Mouse (Mus musculus) hindbrain, embryonic 13.5 days (tissue): ENCODE measurements around the gene Pam. TPM values are rescaled to one million over a fixed set of nuclear protein-coding genes. Genes with fewer than 3 reads are reported as not detected.
A peak's percentile ranks its signal among the peaks of the same experiment; 100 is the strongest.

ENCODE experiments used
- ATAC-seq: fragments of 200-750 bp; cut with Nextera tagmentation; 2 replicates; pipeline ENCODE4 v1.8.0; 2017; ENCODE audit warnings: moderate TSS enrichment; ENCODE audit not compliant: low FRiP score
- H3K27ac ChIP-seq: fragments of 300-500 bp; sonication (generic); 2 replicates; pipeline ENCODE4 v1.5.1; 2015; ENCODE audit warnings: inconsistent platforms, mild to moderate bottlenecking, moderate library complexity
- H3K27me3 ChIP-seq: fragments of 300-500 bp; sonication (generic); 2 replicates; pipeline ENCODE4 v1.6.1; 2015; ENCODE audit warnings: mild to moderate bottlenecking, inconsistent platforms
- H3K36me3 ChIP-seq: fragments of 300-500 bp; sonication (generic); 2 replicates; pipeline ENCODE4 v1.6.1; 2015; ENCODE audit warnings: mild to moderate bottlenecking, inconsistent platforms
- H3K4me1 ChIP-seq: fragments of 300-500 bp; sonication (generic); replicated peaks from 2 replicates; pipeline ENCODE4 v1.6.1; 2015; ENCODE audit warnings: inconsistent platforms
- H3K4me2 ChIP-seq: fragments of 300-500 bp; sonication (generic); 2 replicates; pipeline ENCODE4 v1.6.1; 2015; ENCODE audit warnings: inconsistent platforms, mild to moderate bottlenecking, moderate library complexity
- H3K4me3 ChIP-seq: fragments of 300-500 bp; sonication (generic); 2 replicates; pipeline ENCODE4 v1.5.1; 2015; ENCODE audit warnings: mild to moderate bottlenecking, inconsistent platforms
- H3K9ac ChIP-seq: fragments of 300-500 bp; sonication (generic); 2 replicates; pipeline ENCODE4 v1.6.1; 2015; ENCODE audit warnings: mild to moderate bottlenecking, inconsistent platforms
- H3K9me3 ChIP-seq: fragments of 300-500 bp; sonication (generic); 2 replicates; pipeline ENCODE4 v1.6.1; 2016; ENCODE audit warnings: inconsistent platforms
- WGBS: fragments of 180-500 bp; shearing (Covaris S2); methylation state at CpG from one replicate; pipeline ENCODE4 v1.1.7; 2015; 5-methylcytosine and 5-hydroxymethylcytosine counted together
- polyA plus RNA-seq: library from polyadenylated mRNA; unstranded; fragments of >200 nt; fragmentation: Nextera tagmentation; extraction: Ambion mirVana; gene quantifications from 2 replicates; pipeline ENCODE4 v1.2.1, GENCODE M21; 2015

Pam gene
- polyA plus RNA-seq, 1 experiment from 2014 or later, result 35.3 TPM

DNA sequence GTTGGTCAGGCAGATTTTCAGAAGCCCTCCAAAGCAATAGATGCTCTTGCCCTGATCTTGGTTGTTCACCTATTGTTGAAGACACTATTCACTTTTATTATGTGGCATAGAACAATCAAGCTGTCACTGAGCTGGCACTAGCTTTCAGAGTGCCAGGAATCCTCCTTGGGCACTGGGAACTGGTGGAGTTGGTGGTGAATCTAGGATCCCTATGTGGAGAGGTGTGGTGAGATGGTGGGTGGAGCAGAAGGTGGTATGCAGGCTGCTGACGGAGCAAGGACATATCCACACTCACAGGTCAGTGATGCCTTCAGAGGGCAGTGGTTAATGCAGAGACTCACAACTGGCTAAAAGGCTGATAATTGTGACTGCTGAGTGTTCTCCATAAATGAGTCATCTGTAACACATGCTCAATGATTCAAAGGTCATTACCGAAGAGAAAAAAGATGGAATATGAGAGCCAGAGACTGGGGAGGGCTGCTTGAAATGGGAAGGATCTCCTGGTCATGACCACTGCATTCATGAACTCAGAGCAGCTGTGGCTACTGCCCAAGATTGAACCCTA lies 221.9 kb downstream of the Pam start:
- Histone ChIP-seq H3K27me3 (no peaks in the 10 kb centered on the region), H3K9ac (no peak overlapping the region), H3K36me3 (peaks cover 6% of the 10 kb centered on the region; the same call in 1 of the 2 replicates), H3K27ac (no peak overlapping the region), H3K4me2 (no peak overlapping the region), H3K4me3 (no peak overlapping the region), H3K9me3 (no peaks in the 10 kb centered on the region), H3K4me1 (no peaks in the 10 kb centered on the region)
- 91% methylated on average over 2 of the region's 2 CpGs for WGBS
- ATAC-seq, result no peak

DNA sequence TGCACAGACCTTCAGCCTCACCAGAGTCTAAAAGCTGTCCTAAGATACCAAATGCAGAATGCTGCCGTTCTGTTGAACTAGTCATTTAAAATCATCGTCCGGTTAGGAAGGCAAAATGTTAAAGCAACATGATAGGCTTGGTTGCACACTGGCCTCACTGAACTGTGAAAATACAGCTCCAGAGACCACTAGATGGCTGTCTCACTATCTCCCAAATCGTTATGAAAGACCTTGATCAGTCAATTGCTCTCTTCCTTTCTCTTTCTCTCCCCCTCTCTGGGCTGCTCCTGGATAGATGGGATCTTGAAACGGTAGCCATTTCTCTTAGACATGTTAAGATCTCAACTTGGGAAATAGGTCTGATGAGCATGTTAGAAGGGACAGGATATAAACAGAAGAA lies 223.0 kb downstream of the Pam start:
- 52% methylated on average over 5 of the region's 5 CpGs for WGBS
- H3K4me2 ChIP-seq, result no peak overlapping the region
- H3K4me1 ChIP-seq, result no peaks in the 10 kb centered on the region
- no peak overlapping the region for H3K4me3 ChIP-seq
- H3K9ac ChIP-seq, result no peak overlapping the region
- H3K9me3 ChIP-seq, result no peaks in the 10 kb centered on the region
- H3K27me3 ChIP-seq, result no peaks in the 10 kb centered on the region
- H3K36me3 ChIP-seq, result peaks cover 6% of the 10 kb centered on the region; the same call in 1 of the 2 replicates
- no peak for ATAC-seq
- H3K27ac ChIP-seq, result no peak overlapping the region

DNA sequence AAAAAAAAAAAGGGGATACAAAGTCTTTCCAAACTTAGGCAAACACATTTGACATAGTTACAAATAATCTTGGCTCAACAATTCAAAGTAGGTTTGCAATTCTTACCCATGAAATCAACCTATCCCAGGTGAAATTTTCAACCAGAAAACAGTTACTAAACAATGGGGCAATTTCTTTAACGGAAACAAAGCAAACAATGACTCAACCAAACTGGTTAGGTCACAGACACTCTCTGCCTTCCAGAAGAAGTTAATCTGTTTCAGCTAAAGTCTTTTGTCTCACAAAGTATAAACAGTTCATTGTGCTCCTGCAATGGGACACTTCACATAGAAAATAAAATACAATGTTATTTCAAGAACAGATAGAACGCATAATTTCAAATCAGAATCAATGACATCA lies 223.4 kb downstream of the Pam start:
- Histone ChIP-seq H3K36me3 (peaks cover 6% of the 10 kb centered on the region; the same call in 1 of the 2 replicates), H3K9me3 (no peaks in the 10 kb centered on the region), H3K9ac (no peak overlapping the region), H3K4me1 (no peaks in the 10 kb centered on the region), H3K4me3 (no peak overlapping the region), H3K4me2 (no peak overlapping the region), H3K27ac (no peak overlapping the region), H3K27me3 (no peaks in the 10 kb centered on the region)
- ATAC-seq, result no peak
- 84% methylated on average over 2 of the region's 2 CpGs for WGBS

DNA sequence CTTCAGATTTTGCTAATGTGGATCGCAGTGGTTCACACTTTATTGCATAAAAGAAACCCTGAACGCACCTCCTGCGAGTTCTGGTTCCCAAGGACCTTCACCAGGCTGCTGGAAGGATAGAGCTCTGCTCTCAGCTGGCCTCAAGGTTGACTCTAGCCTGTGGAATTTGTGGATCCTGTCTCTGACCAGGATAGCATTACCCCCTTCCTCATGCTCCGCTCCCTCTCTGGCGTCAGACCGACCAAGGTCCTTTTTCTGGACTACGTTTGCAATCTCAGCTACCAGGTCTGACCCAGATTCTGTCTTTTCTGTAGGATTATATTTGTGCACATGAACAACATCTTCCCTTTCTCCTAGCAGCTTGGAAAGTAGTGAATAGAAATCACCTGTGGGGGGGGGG lies 231.3 kb downstream of the Pam start:
- H3K9me3 ChIP-seq, result no peaks in the 10 kb centered on the region
- WGBS, result 91% methylated on average over 7 of the region's 7 CpGs
- peaks cover 17% of the 10 kb centered on the region for H3K4me1 ChIP-seq
- H3K27me3 ChIP-seq, result no peaks in the 10 kb centered on the region
- H3K9ac ChIP-seq, result no peak overlapping the region
- peak overlapping the region; percentile 13; the same call in 1 of the 2 replicates for H3K27ac ChIP-seq
- no peak overlapping the region for H3K4me2 ChIP-seq
- no peak overlapping the region for H3K4me3 ChIP-seq
- H3K36me3 ChIP-seq, result no peaks in the 10 kb centered on the region
- ATAC-seq, result no peak

DNA sequence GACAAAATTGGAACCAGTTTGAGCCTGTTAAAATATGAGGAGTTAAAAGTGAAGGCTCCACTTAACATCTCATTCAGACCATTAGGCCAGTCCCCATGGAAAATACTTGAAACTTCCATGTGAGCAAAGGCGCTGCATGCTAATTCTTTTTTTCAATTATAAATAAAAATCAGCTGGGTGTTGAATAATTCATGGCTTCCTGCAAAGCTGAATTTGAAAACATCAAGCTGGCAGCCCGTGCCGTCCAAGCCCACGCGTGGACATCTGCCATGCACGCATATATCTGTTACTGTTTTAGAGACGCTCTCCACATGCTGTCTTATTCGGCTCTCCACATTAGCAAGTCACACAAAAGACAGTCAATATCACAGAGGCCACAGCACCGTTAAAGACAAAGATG lies 232.3 kb downstream of the Pam start:
- ATAC-seq, result peak; percentile 88
- H3K36me3 ChIP-seq, result no peaks in the 10 kb centered on the region
- H3K9me3 ChIP-seq, result no peaks in the 10 kb centered on the region
- H3K27me3 ChIP-seq, result no peaks in the 10 kb centered on the region
- no peak overlapping the region for H3K4me3 ChIP-seq
- H3K27ac ChIP-seq, result peak overlapping the region; percentile 75
- H3K9ac ChIP-seq, result no peak overlapping the region
- 19% methylated on average over 9 of the region's 9 CpGs for WGBS
- H3K4me2 ChIP-seq, result peak overlapping the region; percentile 13; the same call in 1 of the 2 replicates
- H3K4me1 ChIP-seq, result peaks cover 17% of the 10 kb centered on the region

DNA sequence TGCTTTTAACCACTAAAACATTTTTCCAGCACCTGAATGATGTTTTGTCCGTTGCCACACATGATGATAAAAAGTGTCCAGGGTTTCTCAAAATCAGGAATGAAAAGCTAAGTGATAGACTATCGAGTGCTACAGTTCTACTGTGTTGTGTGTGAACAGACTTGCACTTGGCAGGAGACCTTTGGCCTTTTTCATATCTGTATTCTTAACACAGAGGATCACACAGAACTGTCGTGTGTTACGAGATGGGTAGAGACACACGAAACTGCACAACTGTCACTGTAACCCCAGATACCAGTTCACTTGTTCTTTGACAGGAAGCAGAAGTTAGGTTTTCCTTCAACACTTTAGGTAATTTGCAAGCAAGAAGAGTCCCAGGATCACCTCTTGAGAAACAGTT lies 232.7 kb downstream of the Pam start:
- 0 out of 2 replicates have a peak, but pooled peaks have one; percentile 30 for ATAC-seq
- Histone ChIP-seq H3K4me3 (no peak overlapping the region), H3K27me3 (no peaks in the 10 kb centered on the region), H3K27ac (peak overlapping the region; percentile 75; the same call in 1 of the 2 replicates), H3K36me3 (no peaks in the 10 kb centered on the region), H3K9ac (no peak overlapping the region), H3K9me3 (no peaks in the 10 kb centered on the region), H3K4me1 (peaks cover 17% of the 10 kb centered on the region), H3K4me2 (peak overlapping the region; percentile 13; the same call in 1 of the 2 replicates)
- WGBS, result 68% methylated on average over 5 of the region's 5 CpGs

DNA sequence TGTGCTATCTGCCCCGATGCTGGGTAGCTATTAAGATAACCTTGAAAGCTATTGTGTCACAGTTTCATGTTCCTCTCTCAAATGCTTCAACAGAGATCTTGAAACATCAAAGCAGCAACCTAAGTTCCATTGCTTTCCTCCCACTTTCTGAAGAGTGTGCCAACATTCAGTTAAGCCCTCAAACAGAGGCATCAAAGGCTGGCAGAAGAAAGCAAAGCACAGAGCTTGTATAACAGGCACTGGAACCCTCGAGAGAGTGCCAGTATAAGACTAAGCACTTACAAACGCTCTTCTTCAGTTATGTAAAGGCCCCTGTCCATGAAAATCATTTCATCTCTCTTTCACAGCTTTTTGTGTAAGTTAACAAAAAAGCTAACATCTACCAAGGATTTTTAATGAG lies 241.2 kb downstream of the Pam start:
- no peak overlapping the region for H3K9ac ChIP-seq
- no peaks in the 10 kb centered on the region for H3K27me3 ChIP-seq
- no peak overlapping the region for H3K4me3 ChIP-seq
- H3K36me3 ChIP-seq, result no peaks in the 10 kb centered on the region
- no peak overlapping the region for H3K4me2 ChIP-seq
- WGBS, result 84% methylated on average over 3 of the region's 3 CpGs
- no peak overlapping the region for H3K27ac ChIP-seq
- ATAC-seq, result no peak
- 0 out of 2 replicates have a peak, but pooled peaks cover 3% of the 10 kb centered on the region for H3K4me1 ChIP-seq
- H3K9me3 ChIP-seq, result no peaks in the 10 kb centered on the region

DNA sequence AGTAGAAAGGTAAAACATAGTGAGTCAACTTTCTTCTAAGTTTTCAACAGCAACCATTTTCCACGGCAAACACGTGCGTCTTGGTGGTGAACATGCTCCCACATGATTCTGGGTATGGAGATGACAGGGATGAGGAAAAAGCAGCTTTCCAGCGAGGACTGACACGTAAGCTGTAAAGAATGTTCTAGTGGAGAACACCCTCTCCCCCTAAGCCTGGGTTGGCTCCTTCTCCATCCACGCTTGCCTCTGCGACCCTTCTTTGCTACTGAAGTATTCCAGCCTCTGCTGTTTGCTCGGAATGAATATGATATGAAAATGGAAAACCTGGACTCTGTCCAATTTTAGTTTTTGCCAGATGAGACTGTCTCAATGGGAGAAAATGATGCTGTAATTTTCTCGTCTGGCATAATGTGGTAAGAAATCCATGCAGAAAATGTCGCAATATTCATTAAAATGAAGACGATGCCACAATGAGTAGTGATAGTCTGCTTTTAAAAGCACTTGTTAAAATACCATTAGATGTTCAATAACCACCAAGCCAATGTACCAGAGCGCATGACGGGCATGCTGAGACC lies 243.8 kb downstream of the Pam start:
- Histone ChIP-seq H3K4me1 (peaks cover 18% of the 10 kb centered on the region), H3K4me2 (no peak overlapping the region), H3K36me3 (no peaks in the 10 kb centered on the region), H3K27ac (no peak overlapping the region), H3K9ac (no peak overlapping the region), H3K9me3 (no peaks in the 10 kb centered on the region), H3K27me3 (no peaks in the 10 kb centered on the region), H3K4me3 (no peak overlapping the region)
- 89% methylated on average over 13 of the region's 13 CpGs for WGBS
- ATAC-seq, result no peak

DNA sequence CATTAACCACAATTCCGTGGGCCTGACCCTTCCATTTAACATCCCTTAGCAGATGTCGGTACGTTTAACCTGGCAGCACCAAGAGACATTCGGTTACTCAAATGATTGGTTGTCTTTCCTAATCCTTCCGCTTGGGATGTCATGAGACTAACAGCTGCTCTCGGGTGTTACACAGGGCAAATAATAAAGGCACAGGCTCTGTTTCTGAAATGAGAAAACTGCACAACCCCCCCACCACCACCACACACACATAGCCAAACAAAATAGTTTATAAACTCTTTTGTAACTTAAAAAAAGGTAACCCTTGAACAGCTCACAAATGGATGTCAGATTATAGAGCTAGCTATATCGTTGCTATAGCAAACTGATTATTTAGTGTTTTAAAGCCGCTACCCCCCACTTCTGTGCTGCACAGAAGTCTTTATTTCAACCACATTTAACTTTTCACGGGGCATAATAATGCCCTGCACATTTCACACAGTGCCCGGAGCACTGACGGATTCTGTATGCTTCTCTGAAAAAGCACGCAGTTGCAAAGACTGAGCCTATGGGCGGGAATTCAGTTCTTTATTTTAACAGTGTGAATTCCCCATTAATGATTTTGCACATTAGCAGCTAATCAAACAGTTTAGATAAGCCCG lies 246.7 kb downstream of the Pam start:
- Histone ChIP-seq H3K27me3 (no peaks in the 10 kb centered on the region), H3K36me3 (0 out of 2 replicates have a peak, but pooled peaks cover 3% of the 10 kb centered on the region), H3K4me3 (no peak overlapping the region), H3K27ac (0 out of 2 replicates have a peak overlapping the region, but pooled peaks have one; percentile 35), H3K4me1 (peaks cover 18% of the 10 kb centered on the region), H3K9ac (no peak overlapping the region), H3K4me2 (peak overlapping the region; percentile 35), H3K9me3 (no peaks in the 10 kb centered on the region)
- 20% methylated on average over 14 of the region's 14 CpGs for WGBS
- ATAC-seq, result peak; percentile 85

DNA sequence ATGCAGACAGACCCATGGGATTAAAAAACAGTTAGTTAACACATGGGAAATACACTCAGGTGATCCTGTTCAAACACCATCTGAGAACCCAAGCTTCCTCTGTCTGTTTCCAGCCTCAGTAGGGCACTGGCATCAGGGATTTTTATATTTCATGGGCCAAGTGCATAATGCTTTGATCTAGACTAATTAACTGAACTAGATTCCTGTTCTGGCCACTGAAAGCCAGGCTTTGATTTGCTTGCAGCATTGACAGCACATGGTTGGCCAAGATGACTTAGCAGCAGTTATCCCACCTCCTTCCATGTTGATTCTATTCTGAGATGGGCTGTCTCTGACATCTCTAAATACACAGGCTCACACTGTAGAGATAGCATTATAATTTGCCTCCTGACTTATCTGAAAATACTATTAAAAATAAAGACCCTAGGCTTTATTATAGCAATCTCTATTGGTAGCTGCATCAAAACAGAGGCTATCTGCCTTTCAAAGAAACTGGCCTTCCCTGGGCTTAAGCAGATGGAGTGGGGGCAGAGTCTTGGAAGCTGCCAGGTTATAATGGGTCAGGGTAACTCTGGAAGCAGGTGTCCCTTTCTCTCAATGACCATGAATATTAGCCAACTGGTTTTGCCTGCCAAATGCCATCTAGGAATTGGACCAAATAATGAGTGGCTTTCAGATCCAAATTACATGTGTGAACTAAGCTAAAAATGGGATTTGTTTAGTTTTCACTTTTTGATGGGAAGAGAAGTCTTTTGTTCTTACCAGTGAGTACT lies 252.0 kb downstream of the Pam start:
- H3K4me3 ChIP-seq, result no peak overlapping the region
- 0 out of 2 replicates have a peak, but pooled peaks cover 3% of the 10 kb centered on the region for H3K36me3 ChIP-seq
- H3K27ac ChIP-seq, result no peak overlapping the region
- H3K4me2 ChIP-seq, result no peak overlapping the region
- H3K9me3 ChIP-seq, result no peaks in the 10 kb centered on the region
- H3K9ac ChIP-seq, result no peak overlapping the region
- ATAC-seq, result no peak
- H3K27me3 ChIP-seq, result no peaks in the 10 kb centered on the region
- peaks cover 7% of the 10 kb centered on the region for H3K4me1 ChIP-seq

DNA sequence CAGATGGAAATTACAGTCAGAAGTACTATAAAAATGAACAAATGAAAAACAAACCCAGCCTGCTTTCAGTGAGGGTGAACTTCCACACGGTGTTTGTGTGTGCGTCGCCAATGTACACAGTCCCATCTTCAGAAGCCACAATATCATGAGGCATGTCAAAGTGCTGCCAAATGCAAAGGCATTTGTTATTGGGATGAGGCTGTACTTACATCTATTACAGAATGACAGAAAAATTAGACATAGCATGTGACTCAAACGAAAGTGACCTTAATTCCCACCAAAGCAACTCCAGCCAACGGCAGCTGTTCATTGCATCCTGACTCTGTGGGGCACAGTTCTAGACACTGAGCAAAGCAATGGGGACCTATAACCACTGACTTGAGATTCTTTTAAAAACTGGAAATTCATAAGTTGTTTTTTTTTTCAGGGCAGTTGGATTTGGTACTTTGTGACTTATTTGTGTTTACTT lies 261.1 kb downstream of the Pam start:
- no peak overlapping the region for H3K4me3 ChIP-seq
- no peaks in the 10 kb centered on the region for H3K27me3 ChIP-seq
- no peak for ATAC-seq
- 77% methylated on average over 5 of the region's 5 CpGs for WGBS
- no peaks in the 10 kb centered on the region for H3K9me3 ChIP-seq
- H3K4me1 ChIP-seq, result 0 out of 2 replicates have a peak, but pooled peaks cover 5% of the 10 kb centered on the region
- no peak overlapping the region for H3K9ac ChIP-seq
- H3K27ac ChIP-seq, result peak overlapping the region; percentile 24; the same call in 1 of the 2 replicates
- H3K36me3 ChIP-seq, result peaks cover 10% of the 10 kb centered on the region; the same call in 1 of the 2 replicates
- no peak overlapping the region for H3K4me2 ChIP-seq
